Mouse (Mus musculus) stomach, postnatal 0 days (tissue): ENCODE measurements at regions not wholly inside any gene's neighbourhood (a gene's known extent, or its start where the extent isn't known, plus 50 kb on each side); places are given as distances from the start of the nearest gene placed in this dataset.

Source experiments
- CTCF ChIP-seq: IDR thresholded peaks from 2 replicates; pipeline ENCODE4 v1.5.1; 2016; ENCODE audit warnings: antibody characterized with exemption, low read depth, mild to moderate bottlenecking, moderate library complexity
- EP300 ChIP-seq: optimal IDR thresholded peaks from 2 replicates; pipeline ENCODE3; 2016; ENCODE audit warnings: antibody characterized with exemption

DNA sequence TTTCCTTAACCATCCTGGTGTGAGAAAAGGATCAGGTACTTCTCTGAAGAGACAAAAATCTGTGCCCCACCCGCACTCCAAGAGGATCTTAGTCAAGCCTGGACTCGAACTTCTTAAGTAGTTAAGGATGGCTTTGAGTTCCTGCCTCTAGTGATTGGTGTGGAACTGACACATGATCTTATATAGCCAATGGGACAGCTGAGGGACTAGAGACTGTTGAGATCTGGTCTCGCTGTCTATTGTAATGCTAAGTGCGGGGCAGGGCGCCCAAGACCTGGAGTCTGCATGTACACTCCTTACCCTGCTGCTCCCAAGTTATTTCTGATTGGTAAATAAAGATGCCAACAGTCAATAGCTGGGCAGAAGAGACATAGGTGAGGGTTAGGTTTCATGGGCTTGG is 55.3 kb upstream of the Slc30a5 start:
- TF ChIP-seq CTCF (no peak), EP300 (no peak)
